Mouse (Mus musculus): ENCODE measurements at regions not wholly inside any gene's neighbourhood (a gene's known extent, or its start where the extent isn't known, plus 50 kb on each side); places are given as distances from the start of the nearest gene placed in this dataset.

DNA sequence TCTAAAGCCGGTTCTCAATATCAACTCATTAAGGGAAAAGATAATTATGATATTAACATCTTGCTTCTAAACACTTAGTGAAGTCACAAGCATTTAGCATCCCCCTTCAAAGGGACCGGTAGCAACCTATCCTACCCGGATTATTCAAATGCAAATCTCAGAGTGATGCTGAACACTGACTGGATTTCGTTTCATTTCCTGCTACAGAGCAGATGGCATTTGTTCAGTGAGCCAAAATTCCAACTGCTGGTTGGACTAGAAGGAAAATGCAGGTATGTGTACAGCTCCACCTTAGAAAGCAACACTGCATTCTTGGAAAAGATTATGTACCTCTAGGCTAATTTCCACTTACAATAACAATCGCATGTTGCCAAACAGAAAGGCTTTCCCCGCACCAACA lies 782.5 kb downstream of the Diaph3 start:
- WGBS = 67% methylated on average over 6 of the region's 6 CpGs
- Histone ChIP-seq H3K4me3 (ENCODE audit: insufficient read depth, low read depth, low read length) (no peak overlapping the region), H3K27ac (ENCODE audit: insufficient read depth, low read depth, low read length) (no peak overlapping the region), H3K4me1 (ENCODE audit: control insufficient read depth, insufficient read depth, low read length) (0 out of 2 replicates have a peak, but pooled peaks cover 2% of the 10 kb centered on the region)
- TF ChIP-seq CTCF (IDR thresholded peaks at IDR 0.05; ENCODE audit: insufficient read depth, low read depth, low read length) (no peak), POLR2A (IDR thresholded peaks at IDR 0.05; ENCODE audit: insufficient read depth, low read depth, low read length) (no peak)

DNA sequence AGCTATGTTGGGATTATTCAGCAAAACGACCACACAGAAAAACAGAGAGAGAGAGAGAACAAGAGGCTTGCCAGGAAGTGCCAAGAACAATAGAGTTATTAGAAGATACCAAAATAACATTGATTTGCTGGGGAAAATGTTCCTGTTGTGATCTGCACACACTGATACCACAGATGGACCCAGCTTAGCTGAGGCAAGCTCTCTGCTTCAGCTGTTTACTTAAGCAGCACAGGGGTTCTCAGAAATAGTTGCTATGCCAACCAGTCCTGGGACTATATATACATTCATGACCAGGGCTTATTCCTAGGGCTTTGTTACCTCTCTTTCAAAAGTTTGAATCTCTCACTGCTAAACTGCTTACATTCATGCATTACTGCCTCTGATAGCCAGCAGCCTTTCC lies 790.5 kb downstream of the Diaph3 start:
- no peak for TF ChIP-seq CTCF (IDR thresholded peaks at IDR 0.05; ENCODE audit: insufficient read depth, low read depth, low read length)
- no peak for TF ChIP-seq POLR2A (IDR thresholded peaks at IDR 0.05; ENCODE audit: insufficient read depth, low read depth, low read length)
- no peaks in the 10 kb centered on the region for H3K4me1 ChIP-seq (ENCODE audit: control insufficient read depth, insufficient read depth, low read length)
- 13% methylated on average over 1 of the region's 1 CpGs for WGBS
- H3K27ac ChIP-seq (ENCODE audit: insufficient read depth, low read depth, low read length) = no peak overlapping the region
- no peak overlapping the region for H3K4me3 ChIP-seq (ENCODE audit: insufficient read depth, low read depth, low read length)

- TF ChIP-seq POLR2A (IDR thresholded peaks at IDR 0.05; ENCODE audit: insufficient read depth, low read depth, low read length) (no peak), CTCF (IDR thresholded peaks at IDR 0.05; ENCODE audit: insufficient read depth, low read depth, low read length) (no peak)
- Histone ChIP-seq H3K27ac (ENCODE audit: insufficient read depth, low read depth, low read length) (no peak overlapping the region), H3K4me3 (ENCODE audit: insufficient read depth, low read depth, low read length) (no peak overlapping the region), H3K4me1 (ENCODE audit: control insufficient read depth, insufficient read depth, low read length) (no peaks in the 10 kb centered on the region)
- WGBS = 85% methylated on average over 6 of the region's 6 CpGs
Measured at GRCm38 (mm10) chr14:86339007-86339406, 802.0 kb downstream of the Diaph3 start.

- Histone ChIP-seq H3K4me3 (ENCODE audit: insufficient read depth, low read depth, low read length) (no peak overlapping the region), H3K27ac (ENCODE audit: insufficient read depth, low read depth, low read length) (no peak overlapping the region), H3K4me1 (ENCODE audit: control insufficient read depth, insufficient read depth, low read length) (no peaks in the 10 kb centered on the region)
- no peak for TF ChIP-seq POLR2A (IDR thresholded peaks at IDR 0.05; ENCODE audit: insufficient read depth, low read depth, low read length)
- TF ChIP-seq CTCF (IDR thresholded peaks at IDR 0.05; ENCODE audit: insufficient read depth, low read depth, low read length) = no peak
- WGBS = 83% methylated on average over 5 of the region's 5 CpGs
Measured at GRCm38 (mm10) chr14:86337052-86337451, 804.0 kb downstream of the Diaph3 start.

DNA sequence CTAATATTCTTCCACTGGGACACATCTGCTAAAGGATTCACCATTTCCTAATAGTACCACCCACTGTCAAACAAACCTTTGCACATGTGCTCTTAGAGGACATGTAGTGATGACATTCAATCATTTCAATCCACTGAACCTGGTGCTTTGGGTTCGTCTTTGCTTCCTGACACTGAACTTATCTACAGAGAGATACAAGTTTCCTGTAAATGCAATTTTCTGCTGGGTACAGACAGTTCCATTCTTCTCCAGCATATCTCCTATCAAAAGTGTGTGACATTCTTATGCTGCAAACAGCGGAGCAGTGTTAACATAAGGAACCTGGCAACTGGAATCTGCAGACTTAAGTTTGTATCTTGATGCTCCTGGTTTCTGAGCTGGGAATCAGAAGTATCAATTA lies 805.8 kb downstream of the Diaph3 start:
- WGBS = 95% methylated on average over 2 of the region's 2 CpGs
- no peak for TF ChIP-seq CTCF (IDR thresholded peaks at IDR 0.05; ENCODE audit: insufficient read depth, low read depth, low read length)
- no peak for TF ChIP-seq POLR2A (IDR thresholded peaks at IDR 0.05; ENCODE audit: insufficient read depth, low read depth, low read length)
- H3K4me1 ChIP-seq (ENCODE audit: control insufficient read depth, insufficient read depth, low read length) = no peaks in the 10 kb centered on the region
- H3K4me3 ChIP-seq (ENCODE audit: insufficient read depth, low read depth, low read length) = no peak overlapping the region
- H3K27ac ChIP-seq (ENCODE audit: insufficient read depth, low read depth, low read length) = no peak overlapping the region

- peaks cover 3% of the 10 kb centered on the region for H3K4me1 ChIP-seq (ENCODE audit: control insufficient read depth, insufficient read depth, low read length)
- TF ChIP-seq POLR2A (IDR thresholded peaks at IDR 0.05; ENCODE audit: insufficient read depth, low read depth, low read length) (no peak), CTCF (IDR thresholded peaks at IDR 0.05; ENCODE audit: insufficient read depth, low read depth, low read length) (no peak)
Measured at GRCm38 (mm10) chr14:86329176-86329575, 811.9 kb downstream of the Diaph3 start.

DNA sequence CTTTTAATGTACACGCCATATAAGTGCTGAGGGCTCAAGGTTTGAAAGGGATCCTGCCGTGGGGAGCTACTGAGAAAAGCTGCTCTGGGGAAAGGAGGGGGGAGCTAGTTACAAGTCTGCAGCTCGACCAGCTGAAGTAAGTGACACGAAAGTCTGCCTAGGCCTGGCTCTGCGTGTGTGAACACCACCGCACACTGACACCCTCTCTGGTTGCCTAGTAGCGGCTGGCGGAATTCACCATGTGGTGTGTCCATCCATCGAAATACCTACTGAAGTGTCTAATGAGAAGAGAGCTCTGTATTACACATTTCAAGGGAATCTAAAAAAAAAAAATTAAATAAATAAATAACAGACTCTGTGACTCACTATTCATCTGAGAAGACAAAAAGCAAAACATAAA lies 813.4 kb downstream of the Diaph3 start:
- no peak overlapping the region for H3K4me3 ChIP-seq (ENCODE audit: insufficient read depth, low read depth, low read length)
- peaks cover 3% of the 10 kb centered on the region for H3K4me1 ChIP-seq (ENCODE audit: control insufficient read depth, insufficient read depth, low read length)
- TF ChIP-seq CTCF (IDR thresholded peaks at IDR 0.05; ENCODE audit: insufficient read depth, low read depth, low read length) (no peak), POLR2A (IDR thresholded peaks at IDR 0.05; ENCODE audit: insufficient read depth, low read depth, low read length) (no peak)
- H3K27ac ChIP-seq (ENCODE audit: insufficient read depth, low read depth, low read length) = no peak overlapping the region
- 44% methylated on average over 9 of the region's 9 CpGs for WGBS

More at GRCm38 (mm10) chr14:86329176-86329575, 811.9 kb downstream of the Diaph3 start:
- WGBS = 63% methylated on average over 3 of the region's 3 CpGs
- Histone ChIP-seq H3K27ac (ENCODE audit: insufficient read depth, low read depth, low read length) (no peak overlapping the region), H3K4me3 (ENCODE audit: insufficient read depth, low read depth, low read length) (no peak overlapping the region)

GRCm38 (mm10) chr14:86322365-86322764 lies 818.7 kb downstream of the Diaph3 start:
- Histone ChIP-seq H3K4me3 (ENCODE audit: insufficient read depth, low read depth, low read length) (no peak overlapping the region), H3K4me1 (ENCODE audit: control insufficient read depth, insufficient read depth, low read length) (no peaks in the 10 kb centered on the region), H3K27ac (ENCODE audit: insufficient read depth, low read depth, low read length) (no peak overlapping the region)
- no peak for TF ChIP-seq POLR2A (IDR thresholded peaks at IDR 0.05; ENCODE audit: insufficient read depth, low read depth, low read length)
- no peak for TF ChIP-seq CTCF (IDR thresholded peaks at IDR 0.05; ENCODE audit: insufficient read depth, low read depth, low read length)
- 72% methylated on average over 7 of the region's 7 CpGs for whole genome bisulfite sequencing

DNA sequence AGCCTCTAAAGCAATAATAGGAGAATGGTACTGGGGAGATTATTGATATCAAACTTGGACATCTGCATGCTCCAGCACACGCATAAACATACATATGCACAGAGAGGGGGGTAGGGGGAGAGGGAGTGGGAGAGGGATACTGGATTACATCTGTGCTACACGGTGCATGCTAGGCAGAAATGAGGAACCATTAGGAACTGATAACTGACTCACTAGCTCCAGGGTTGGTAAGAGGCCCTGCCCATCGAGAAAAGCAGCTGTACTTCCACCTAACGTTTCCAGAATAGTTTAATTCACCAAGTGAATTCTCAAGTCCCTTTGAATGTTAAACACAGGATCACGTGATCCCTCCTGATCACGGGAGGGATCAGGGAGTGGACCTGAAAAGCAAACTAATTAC lies 825.1 kb downstream of the Diaph3 start:
- Histone ChIP-seq H3K4me3 (ENCODE audit: insufficient read depth, low read depth, low read length) (no peak overlapping the region), H3K27ac (ENCODE audit: insufficient read depth, low read depth, low read length) (no peak overlapping the region), H3K4me1 (ENCODE audit: control insufficient read depth, insufficient read depth, low read length) (no peaks in the 10 kb centered on the region)
- no peak for TF ChIP-seq CTCF (IDR thresholded peaks at IDR 0.05; ENCODE audit: insufficient read depth, low read depth, low read length)
- TF ChIP-seq POLR2A (IDR thresholded peaks at IDR 0.05; ENCODE audit: insufficient read depth, low read depth, low read length) = no peak
- WGBS = 83% methylated on average over 6 of the region's 6 CpGs

DNA sequence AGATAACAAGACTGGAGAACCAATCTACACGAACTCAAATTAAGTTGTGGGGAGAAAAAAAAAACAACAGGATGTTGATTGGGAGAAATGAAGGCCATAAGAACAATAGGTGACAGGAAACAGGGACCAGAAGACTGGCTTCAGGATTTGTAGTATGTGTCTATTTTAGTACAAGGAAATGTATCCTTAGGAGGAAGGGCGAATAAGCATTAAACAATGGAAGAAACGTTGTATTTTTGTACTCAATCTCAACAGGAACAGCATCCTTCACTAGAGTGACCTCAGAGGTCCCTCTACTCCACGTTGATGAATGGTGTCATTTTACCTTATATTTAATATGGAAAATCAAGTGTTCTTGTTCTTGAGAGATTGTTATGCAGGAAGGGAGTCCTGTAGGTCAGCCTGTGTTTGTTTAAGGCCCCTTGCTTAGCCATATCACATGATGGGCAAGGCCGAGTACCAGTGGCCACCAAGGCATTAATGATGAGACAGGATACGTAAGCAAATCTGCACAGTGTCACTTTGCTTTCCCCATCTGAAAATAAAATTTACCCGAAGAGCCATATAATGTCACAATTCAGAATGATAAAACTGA lies 832.0 kb downstream of the Diaph3 start:
- H3K27ac ChIP-seq (ENCODE audit: insufficient read depth, low read depth, low read length) = no peak overlapping the region
- no peaks in the 10 kb centered on the region for H3K4me1 ChIP-seq (ENCODE audit: control insufficient read depth, insufficient read depth, low read length)
- no peak for TF ChIP-seq CTCF (IDR thresholded peaks at IDR 0.05; ENCODE audit: insufficient read depth, low read depth, low read length)
- no peak for TF ChIP-seq POLR2A (IDR thresholded peaks at IDR 0.05; ENCODE audit: insufficient read depth, low read depth, low read length)
- no peak overlapping the region for H3K4me3 ChIP-seq (ENCODE audit: insufficient read depth, low read depth, low read length)
- WGBS = 84% methylated on average over 7 of the region's 7 CpGs

All from olfactory bulb, adult 2 months (tissue).